9 mouse cellular contexts compared by ENCODE assay signal in the genomic region with DNA sequence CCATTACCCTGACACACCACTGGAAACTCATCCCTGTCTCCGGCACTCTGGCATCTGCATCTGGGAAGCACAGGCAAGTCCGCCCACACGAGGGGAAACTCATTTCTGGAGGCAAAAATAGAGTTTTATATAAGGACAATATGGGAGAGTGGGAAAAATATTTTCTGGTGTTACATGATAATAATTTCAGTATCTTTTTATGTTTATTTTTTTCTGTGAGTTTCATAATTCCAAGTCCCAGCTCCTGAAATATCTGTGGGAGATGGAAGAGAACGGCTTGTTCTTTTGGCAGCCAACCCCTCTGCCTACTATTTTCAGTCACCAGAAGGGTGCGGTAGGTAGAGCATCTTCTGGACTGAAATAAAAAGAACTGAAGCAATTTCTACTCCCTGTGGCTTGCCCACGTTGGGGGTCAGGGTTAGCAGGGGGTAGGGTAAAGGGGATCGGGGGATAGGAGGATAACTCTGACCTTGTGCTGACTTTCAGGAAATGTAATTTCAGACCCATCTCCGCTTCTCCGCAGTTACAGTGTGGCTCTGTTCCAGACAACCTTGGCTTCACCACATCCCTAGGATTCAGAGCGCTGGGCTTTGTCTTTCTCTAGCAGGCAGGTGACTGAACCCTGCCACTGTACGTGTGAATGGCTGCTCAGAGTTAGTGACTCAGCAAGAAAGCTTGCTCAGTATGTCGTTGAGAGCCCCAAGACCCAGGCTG.
DNase-seq lines count a peak whose midpoint lies in the region.
"Had no signal": no experiment of that assay in that cellular context is flagged by ENCODE, and none has a peak within 500 bp of the region (broad histone marks: within the 10 kb centered on the region; RNA-seq: fewer than 3 reads in every experiment).

No protein-coding gene starts in this region.

- intact Hi-C loops in left cerebral cortex, postnatal 25 days (cut with DNase I), result loop anchor here (2.0 kb wide), 2 partner anchors 34 to 44 kb away; no protein-coding TSS in a partner anchor

- DNase-seq in gastrocnemius, postnatal 25 days, result peak; percentile 51
- no peak for DNase-seq in gastrocnemius, adult 8-10 months (ENCODE audit: low spot score in 2 of 2)
- peak; percentile 18 for DNase-seq in NIH3T3 (ENCODE audit: low read depth)
- peak; percentile 74 to 84 for DNase-seq in frontal cortex, postnatal 36 days (ENCODE audit: low spot score in 2 of 2)
- peak; percentile 72 to 95 for DNase-seq in left cerebral cortex, postnatal 25 days (ENCODE audit: low spot score in 2 of 2)
- no peak for DNase-seq in retina, embryonic 14.5 days (ENCODE audit: low spot score)
- no peak for DNase-seq in spleen, adult 12 weeks (ENCODE audit: low spot score)
- DNase-seq in natural killer cell, adult 2 months (ENCODE audit: low spot score in 2 of 2), result no peak
- DNase-seq: adrenal gland, adult 8-10 months had no signal

Comparison
In these comparisons a context has a peak if more than half of its experiments do, and no peak if none do; other contexts are left out.
1. DNase-seq: peak in gastrocnemius, postnatal 25 days (single experiment), NIH3T3 (single experiment), frontal cortex, postnatal 36 days (2 of 2) and left cerebral cortex, postnatal 25 days (2 of 2); none in gastrocnemius, adult 8-10 months (0 of 2), retina, embryonic 14.5 days (single experiment), spleen, adult 12 weeks (single experiment) and natural killer cell, adult 2 months (0 of 2).